Mouse (Mus musculus) erythroblast, embryonic 14.5 days (primary cell): ENCODE measurements around the gene Tor1b.

ENCODE experiments used
- GATA1 ChIP-seq: IDR thresholded peaks from 2 replicates; pipeline ENCODE4 v1.6.1; 2012; ENCODE audit warnings: low read length, inconsistent platforms, mixed read lengths
- TAL1 ChIP-seq: IDR thresholded peaks from 3 replicates; pipeline ENCODE4 v1.6.1; 2012; ENCODE audit warnings: low read length, inconsistent platforms, mixed read lengths

DNA sequence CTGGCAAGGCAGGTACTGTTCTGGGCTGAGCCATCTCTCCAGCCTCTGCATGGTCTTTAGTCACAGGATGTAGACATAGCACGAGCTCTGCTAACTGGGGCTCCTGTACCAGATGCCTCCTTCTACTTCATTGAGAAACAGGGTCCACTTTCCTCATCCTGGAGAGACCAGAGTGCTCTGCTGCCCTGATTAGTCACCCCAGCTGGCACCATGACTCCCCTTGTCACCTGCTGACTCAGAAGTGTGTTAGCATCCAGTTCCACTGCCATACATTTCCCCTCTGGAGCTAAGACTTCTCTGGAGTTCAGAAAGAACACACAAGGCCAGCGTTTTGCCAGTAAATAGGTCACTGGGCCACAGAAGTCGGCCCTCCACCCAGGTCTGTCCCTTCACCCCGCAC, 27.6 kb upstream of the Tor1b start:
- TF ChIP-seq TAL1 (no peak), GATA1 (no peak)
